Mouse (Mus musculus): ENCODE data around the gene 1700037H04Rik. TPM values are rescaled to one million over a fixed set of nuclear protein-coding genes. Genes with fewer than 3 reads are reported as not detected.

Gene 1700037H04Rik
- total and polyA plus RNA-seq, 3 experiments = 45.5 to 72.6 TPM; not detected in 1

- Histone ChIP-seq H3K9ac (ENCODE audit: control insufficient read depth, low read depth, low read length, poor library complexity, severe bottlenecking) (no peak overlapping the region), H3K4me3 (ENCODE audit: control insufficient read depth in 1 of 2, insufficient read depth in 1 of 2, low read depth in 2 of 2, low read length in 2 of 2) (no peak overlapping the region), H3K79me2 (ENCODE audit: control insufficient read depth, insufficient read depth, low read length, poor library complexity) (peaks cover 1% of the 10 kb centered on the region; the same call in 1 of the 2 replicates), H3K27ac (ENCODE audit: control insufficient read depth, low read depth, low read length) (peak overlapping the region; percentile 57), H3K4me1 (ENCODE audit: control insufficient read depth in 1 of 2, insufficient read depth in 2 of 2, low read length in 2 of 2) (peaks cover 7 to 53% of the 10 kb centered on the region in 2 experiments; a peak in 3 of 4 replicates), H3K27me3 (ENCODE audit: control insufficient read depth in 1 of 2, insufficient read depth in 2 of 2, low read length in 2 of 2) (no peaks in the 10 kb centered on the region), H3K9me3 (replicated peaks; ENCODE audit: insufficient read depth, low read length) (no peaks in the 10 kb centered on the region), H3K36me3 (ENCODE audit: control insufficient read depth in 1 of 2, insufficient read depth in 2 of 2, low read length in 2 of 2) (peaks cover 0 to 25% of the 10 kb centered on the region in 2 experiments; a peak in 2 of 4 replicates)
- DNase-seq (ENCODE audit: low read depth, low spot score) = peak; percentile 93
- no peak for TF ChIP-seq POLR2AphosphoS2 (IDR thresholded peaks at IDR 0.05; ENCODE audit: low read length)
- TF ChIP-seq POLR2AphosphoS5 (IDR thresholded peaks at IDR 0.05; ENCODE audit: borderline replicate concordance, low read depth, low read length) = no peak
- no peak for TF ChIP-seq HCFC1 (IDR thresholded peaks at IDR 0.05; ENCODE audit: low read depth, low read length)
- TF ChIP-seq ELF1 (IDR thresholded peaks at IDR 0.05; ENCODE audit: low read depth, low read length) = no peak; the same call in 1 of the 2 replicates
- TF ChIP-seq CTCF (IDR thresholded peaks at IDR 0.05 in 2 of 3, conservative IDR thresholded peaks at IDR 0.05 in 1 of 3; ENCODE audit: control insufficient read depth in 1 of 3, insufficient read depth in 1 of 3, low read depth in 2 of 3, low read length in 3 of 3, poor library complexity in 1 of 3, severe bottlenecking in 1 of 3) = no peak
- no peak for TF ChIP-seq E2F4 (IDR thresholded peaks at IDR 0.05; ENCODE audit: borderline replicate concordance, low read depth, low read length)
- no peak for TF ChIP-seq UBTF (IDR thresholded peaks at IDR 0.05; ENCODE audit: borderline replicate concordance, insufficient read depth, low read depth, low read length)
- TF ChIP-seq ZKSCAN1 (IDR thresholded peaks at IDR 0.05; ENCODE audit: low read depth, low read length) = no peak; the same call in 1 of the 2 replicates
- peak; percentile 71 for TF ChIP-seq SIN3A (IDR thresholded peaks at IDR 0.05; ENCODE audit: low read length)
- TF ChIP-seq RCOR1 (IDR thresholded peaks at IDR 0.05; ENCODE audit: low read depth, low read length) = peak; percentile 98
- peak; percentile 59; the same call in 1 of the 2 replicates for TF ChIP-seq MXI1 (IDR thresholded peaks at IDR 0.05; ENCODE audit: low read depth, low read length)
- no peak for TF ChIP-seq GABPA (IDR thresholded peaks at IDR 0.05; ENCODE audit: low read depth, low read length)
- no peak for TF ChIP-seq POLR2A (IDR thresholded peaks at IDR 0.05; ENCODE audit: control insufficient read depth in 1 of 2, insufficient read depth in 1 of 2, low read depth in 1 of 2, low read length in 2 of 2, poor library complexity in 1 of 2)
- peak; percentile 39; the same call in 1 of the 2 replicates for TF ChIP-seq ZMIZ1 (IDR thresholded peaks at IDR 0.05; ENCODE audit: low read depth, low read length)
- no peak for TF ChIP-seq NRF1 (IDR thresholded peaks at IDR 0.05; ENCODE audit: insufficient read depth, low read depth, low read length, poor library complexity, severe bottlenecking)
- TF ChIP-seq MYC (IDR thresholded peaks at IDR 0.05; ENCODE audit: low read depth, low read length) = no peak
- TF ChIP-seq CHD1 (IDR thresholded peaks at IDR 0.05; ENCODE audit: low read depth, low read length) = no peak
- 0 out of 2 replicates have a peak, but pooled peaks have one; percentile 36 for TF ChIP-seq MYB (IDR thresholded peaks at IDR 0.05; ENCODE audit: low read depth, low read length)
- no peak for TF ChIP-seq NELFE (IDR thresholded peaks at IDR 0.05; ENCODE audit: low read depth, low read length)
- TF ChIP-seq GATA1 (IDR thresholded peaks at IDR 0.05; ENCODE audit: low read depth, low read length) = peak; percentile 100
- TF ChIP-seq ZC3H11A (IDR thresholded peaks at IDR 0.05; ENCODE audit: low read depth, low read length) = no peak
- TF ChIP-seq MAFK (IDR thresholded peaks at IDR 0.05; ENCODE audit: borderline replicate concordance, low read depth, low read length) = peak; percentile 75; the same call in 1 of the 2 replicates
- TF ChIP-seq TBP (IDR thresholded peaks at IDR 0.05; ENCODE audit: low read depth, low read length) = peak; percentile 51; the same call in 1 of the 2 replicates
- TF ChIP-seq RAD21 (IDR thresholded peaks at IDR 0.05; ENCODE audit: low read depth, low read length) = no peak
- no peak for TF ChIP-seq USF1 (IDR thresholded peaks at IDR 0.05; ENCODE audit: low read depth, low read length)
- no peak for TF ChIP-seq KAT2A (conservative IDR thresholded peaks at IDR 0.05; ENCODE audit: low read depth, low read length)
- peak; percentile 98 to 99 for TF ChIP-seq EP300 (IDR thresholded peaks at IDR 0.05; ENCODE audit: low read depth in 1 of 2, low read length in 2 of 2)
- peak; percentile 98 for TF ChIP-seq TAL1 (IDR thresholded peaks at IDR 0.05; ENCODE audit: low read length)
- TF ChIP-seq TCF12 (IDR thresholded peaks at IDR 0.05; ENCODE audit: low read depth, low read length) = peak; percentile 100
- no peak for TF ChIP-seq SMC3 (IDR thresholded peaks at IDR 0.05; ENCODE audit: low read depth, low read length)
- TF ChIP-seq CHD2 (IDR thresholded peaks at IDR 0.05; ENCODE audit: low read length) = no peak
- no peak for TF ChIP-seq JUND (IDR thresholded peaks at IDR 0.05; ENCODE audit: low read depth, low read length)
- peak; percentile 98 for TF ChIP-seq ZNF384 (IDR thresholded peaks at IDR 0.05; ENCODE audit: low read depth, low read length)
- no peak for TF ChIP-seq USF2 (IDR thresholded peaks at IDR 0.05; ENCODE audit: borderline replicate concordance in 1 of 2, insufficient read depth in 1 of 2, low read depth in 1 of 2, low read length in 2 of 2)
- TF ChIP-seq BHLHE40 (IDR thresholded peaks at IDR 0.05; ENCODE audit: borderline replicate concordance, low read depth, low read length) = peak; percentile 45; the same call in 1 of the 2 replicates
- TF ChIP-seq ETS1 (IDR thresholded peaks at IDR 0.05; ENCODE audit: low read depth, low read length) = peak; percentile 94
Observed at GRCm38 (mm10) chr2:131205521-131206182, 45.8 kb upstream of the 1700037H04Rik start.
